Mouse (Mus musculus) CH12.LX (cell line): Measurements from ENCODE around the gene Pcbd1. TPM values are rescaled to one million over a fixed set of nuclear protein-coding genes. Genes with fewer than 3 reads are reported as not detected.

Experiments used
- DNase-seq: peaks from one replicate; pipeline ENCODE4 v3.0.0-alpha.2; 2013; ENCODE audit errors: extremely low read depth
- H3K27ac ChIP-seq: 2 replicates; pipeline ENCODE4 v1.5.1; 2012; ENCODE audit warnings: low read depth, mild to moderate bottlenecking, control low read depth, moderate library complexity; ENCODE audit not compliant: insufficient read depth
- H3K27me3 ChIP-seq: replicated peaks from 2 replicates; pipeline ENCODE3; 2012; ENCODE audit warnings: inconsistent platforms
- H3K36me3 ChIP-seq, 2 experiments: replicated peaks in 1 of 2; 2 replicates each; pipeline versions ENCODE3 to v1.6.1; 2012; ENCODE audit warnings: inconsistent platforms in 1 of 2, low read length in 1 of 2, mild to moderate bottlenecking in 1 of 2, mixed read lengths in 1 of 2, moderate library complexity in 1 of 2; ENCODE audit not compliant: control insufficient read depth in 1 of 2, insufficient read depth in 1 of 2
- H3K4me1 ChIP-seq, 2 experiments: 2 replicates each; pipeline ENCODE4 v1.6.1; 2012; ENCODE audit warnings: inconsistent platforms in 1 of 2, moderate library complexity in 1 of 2; ENCODE audit not compliant: insufficient read depth in 2 of 2, control insufficient read depth in 1 of 2
- H3K4me2 ChIP-seq: 2 replicates; pipeline ENCODE4 v1.6.1; 2012; ENCODE audit warnings: low read depth, mild to moderate bottlenecking, control low read depth; ENCODE audit not compliant: poor library complexity, insufficient read depth, severe bottlenecking
- H3K4me3 ChIP-seq, 3 experiments: fragments of 150-350 bp in 1 of 3; sonication (generic) in 1 of 3; replicated peaks in 1 of 3; 2 replicates each; pipeline versions ENCODE3 to v1.5.1; 2011 to 2012; ENCODE audit warnings: low read depth in 2 of 3, low read length in 2 of 3, mild to moderate bottlenecking in 2 of 3, moderate library complexity in 2 of 3, control low read depth in 1 of 3, improper control_type of control experiment in 1 of 3, inconsistent platforms in 1 of 3, mixed read lengths in 1 of 3; ENCODE audit not compliant: poor library complexity in 1 of 3
- H3K79me2 ChIP-seq: replicated peaks from 2 replicates; pipeline ENCODE4 v1.6.1; 2012; ENCODE audit warnings: mild to moderate bottlenecking, moderate library complexity; ENCODE audit not compliant: control insufficient read depth, poor library complexity, insufficient read depth, severe bottlenecking; ENCODE audit errors: extremely low read depth
- H3K9ac ChIP-seq: 2 replicates; pipeline ENCODE4 v1.6.1; 2012; ENCODE audit warnings: low read depth, mild to moderate bottlenecking, control low read depth, moderate library complexity; ENCODE audit not compliant: insufficient read depth
- H3K9me3 ChIP-seq: replicated peaks from 2 replicates; pipeline ENCODE3; 2012; ENCODE audit warnings: low read length, inconsistent platforms, mixed read lengths
- CHD1 ChIP-seq: IDR thresholded peaks from 2 replicates; pipeline ENCODE4 v1.6.1; 2012; ENCODE audit warnings: low read depth, low read length, improper control_type of control experiment, inconsistent platforms
- EP300 ChIP-seq: IDR thresholded peaks from 2 replicates; pipeline ENCODE4 v1.6.1; 2011; ENCODE audit warnings: low read length, improper control_type of control experiment
- GABPA ChIP-seq: IDR thresholded peaks from 2 replicates; pipeline ENCODE4 v1.6.1; 2012; ENCODE audit warnings: low read depth, low read length, improper control_type of control experiment, inconsistent platforms; ENCODE audit not compliant: insufficient replicate concordance
- JUND ChIP-seq: conservative IDR thresholded peaks from 2 replicates; pipeline ENCODE4 v1.6.1; 2011; ENCODE audit warnings: low read depth, low read length, improper control_type of control experiment
- KAT2A ChIP-seq: IDR thresholded peaks from 2 replicates; pipeline ENCODE4 v1.6.1; 2012; ENCODE audit warnings: low read length, improper control_type of control experiment, inconsistent platforms; ENCODE audit not compliant: insufficient replicate concordance
- MAFK ChIP-seq: IDR thresholded peaks from 2 replicates; pipeline ENCODE4 v1.6.1; 2011; ENCODE audit warnings: low read length, improper control_type of control experiment; ENCODE audit not compliant: insufficient replicate concordance
- MXI1 ChIP-seq: IDR thresholded peaks from 2 replicates; pipeline ENCODE4 v1.6.1; 2011; ENCODE audit warnings: mild to moderate bottlenecking, low read depth, low read length, improper control_type of control experiment
- NELFE ChIP-seq: IDR thresholded peaks from 2 replicates; pipeline ENCODE4 v1.6.1; 2011; ENCODE audit warnings: low read depth, low read length, improper control_type of control experiment
- PAX5 ChIP-seq: IDR thresholded peaks from 2 replicates; pipeline ENCODE4 v1.6.1; 2012; ENCODE audit warnings: low read length, inconsistent platforms, mixed read lengths
- POLR2AphosphoS2 ChIP-seq: IDR thresholded peaks from 2 replicates; pipeline ENCODE4 v1.6.1; 2011; ENCODE audit warnings: low read depth, low read length, improper control_type of control experiment
- RCOR1 ChIP-seq: conservative IDR thresholded peaks from 2 replicates; pipeline ENCODE4 v1.6.1; 2012; ENCODE audit warnings: low read depth, mild to moderate bottlenecking, inconsistent platforms, low read length, improper control_type of control experiment
- SIN3A ChIP-seq: IDR thresholded peaks from 2 replicates; pipeline ENCODE4 v1.6.1; 2012; ENCODE audit warnings: low read length, improper control_type of control experiment, inconsistent platforms
- SMC3 ChIP-seq: IDR thresholded peaks from 2 replicates; pipeline ENCODE4 v1.6.1; 2011; ENCODE audit warnings: low read depth, low read length, improper control_type of control experiment
- TCF12 ChIP-seq: IDR thresholded peaks from 2 replicates; pipeline ENCODE4 v1.6.1; 2014; ENCODE audit warnings: low read depth, mild to moderate bottlenecking, inconsistent platforms, low read length, improper control_type of control experiment
- ZKSCAN1 ChIP-seq: IDR thresholded peaks from 2 replicates; pipeline ENCODE4 v1.6.1; 2012; ENCODE audit warnings: low read depth, inconsistent platforms, low read length, improper control_type of control experiment, borderline replicate concordance
- ZNF384 ChIP-seq: IDR thresholded peaks from 2 replicates; pipeline ENCODE4 v1.6.1; 2012; ENCODE audit warnings: low read depth, low read length, improper control_type of control experiment, inconsistent platforms
- dilution Hi-C: fragments of 300-500 bp; cut with MboI; formaldehyde crosslinking; loops from 2 replicates; pipeline ENCODE4 v1.14.3; 2020; ENCODE audit warnings: low sequenced_read_pairs; ENCODE audit not compliant: extremely low pct_unique_long_range_greater_than_20kb, extremely low pct_ligation_motif_present
- in situ Hi-C: fragments of 300-500 bp; cut with MboI; formaldehyde crosslinking; loops from 3 replicates; pipeline ENCODE4 v1.14.3; 2019; ENCODE audit warnings: low sequenced_read_pairs, low pct_ligation_motif_present, low pct_unique_long_range_greater_than_20kb, mixed read lengths
- polyA plus RNA-seq: library from polyadenylated mRNA; unstranded; fragments of >175 nt; gene quantifications from 2 replicates; pipeline ENCODE4 v1.2.1, GENCODE M21; 2012; ENCODE audit warnings: low read depth; ENCODE audit not compliant: insufficient read length
- total RNA-seq, 2 experiments: library from RNA; depleted of rRNA; stranded (reverse); fragments of 300-350 nt in 1 of 2; fragments of >200 nt in 1 of 2; gene quantifications; 2 replicates each; pipeline ENCODE4 v1.2.3; 2012 to 2014

Gene Pcbd1
- total and polyA plus RNA-seq, 3 experiments = 19.3 to 36.1 (median 22.5) TPM

- DNase-seq = no peak
- H3K4me3 ChIP-seq = no peak overlapping the region
- dilution Hi-C loops = no loop called here
- no peak overlapping the region for H3K4me2 ChIP-seq
- TF ChIP-seq CHD1 (no peak), GABPA (no peak), NELFE (no peak)
- H3K9ac ChIP-seq = no peak overlapping the region
- H3K27ac ChIP-seq = no peak overlapping the region
- in situ Hi-C loops = no loop called here
- no peaks in the 10 kb centered on the region for H3K9me3 ChIP-seq
- H3K4me1 ChIP-seq = no peaks in the 10 kb centered on the region
- peaks cover 79 to 100% of the 10 kb centered on the region in 2 experiments for H3K36me3 ChIP-seq
- H3K27me3 ChIP-seq = no peaks in the 10 kb centered on the region
- H3K79me2 ChIP-seq = no peaks in the 10 kb centered on the region
Measured at GRCm38 (mm10) chr10:61103564-61104114, 14.5 kb downstream of the Pcbd1 start.

GRCm38 (mm10) chr10:61114246-61114720, 25.2 kb downstream of the Pcbd1 start:
- H3K27me3 ChIP-seq = no peaks in the 10 kb centered on the region
- no peaks in the 10 kb centered on the region; the same call in 1 of the 2 replicates for H3K79me2 ChIP-seq
- dilution Hi-C loops (no loop called here), in situ Hi-C loops (no loop called here)
- no peak overlapping the region for H3K27ac ChIP-seq
- H3K9ac ChIP-seq = no peak overlapping the region
- no peaks in the 10 kb centered on the region for H3K9me3 ChIP-seq
- no peak overlapping the region for H3K4me3 ChIP-seq
- H3K4me1 ChIP-seq = peaks cover 0 to 23% of the 10 kb centered on the region in 2 experiments; a peak in 2 of 4 replicates
- no peak overlapping the region for H3K4me2 ChIP-seq
- TF ChIP-seq PAX5 (no peak), EP300 (no peak), JUND (no peak), MAFK (no peak), MXI1 (no peak), ZNF384 (no peak), KAT2A (no peak), SMC3 (no peak), POLR2AphosphoS2 (no peak), ZKSCAN1 (no peak), RCOR1 (no peak), SIN3A (no peak), TCF12 (no peak)
- peaks cover 43 to 82% of the 10 kb centered on the region in 2 experiments for H3K36me3 ChIP-seq
- DNase-seq = peak; percentile 8
